Mouse (Mus musculus) lung, postnatal 0 days (tissue): ENCODE results near the gene Tbc1d15. TPM values are rescaled to one million over a fixed set of nuclear protein-coding genes. Genes with fewer than 3 reads are reported as not detected.
"Not testable (repeated sequence)": the region's sequence is repeated elsewhere in the genome, so short reads cannot be mapped to it uniquely, and the experiment has no call there.

Source experiments
- ATAC-seq: fragments of 200-750 bp; cut with Nextera tagmentation; 2 replicates; pipeline ENCODE4 v1.8.0; 2017; ENCODE audit warnings: moderate library complexity
- DNase-seq: peaks from one replicate; pipeline ENCODE4 v3.0.0-alpha.2; 2016; ENCODE audit warnings: low spot score
- H3K27ac ChIP-seq: fragments of 300-500 bp; sonication (generic); 2 replicates; pipeline ENCODE4 v1.5.1; 2014; ENCODE audit warnings: antibody characterized with exemption, mild to moderate bottlenecking, low read length, mixed read lengths
- H3K27me3 ChIP-seq: fragments of 300-500 bp; sonication (generic); replicated peaks from 2 replicates; pipeline ENCODE4 v1.6.1; 2014; ENCODE audit warnings: low read length, mixed read lengths; ENCODE audit not compliant: insufficient read depth
- H3K36me3 ChIP-seq: fragments of 300-500 bp; sonication (generic); 2 replicates; pipeline ENCODE4 v1.6.1; 2014; ENCODE audit warnings: low read length, mixed read lengths; ENCODE audit not compliant: insufficient read depth
- H3K4me1 ChIP-seq: fragments of 300-500 bp; sonication (generic); 2 replicates; pipeline ENCODE4 v1.6.1; 2014; ENCODE audit warnings: antibody characterized with exemption, low read depth, low read length, mixed read lengths; ENCODE audit not compliant: insufficient read depth
- H3K4me2 ChIP-seq: fragments of 300-500 bp; sonication (generic); replicated peaks from 2 replicates; pipeline ENCODE4 v1.6.1; 2014; ENCODE audit warnings: low read depth, mild to moderate bottlenecking, low read length, moderate library complexity, mixed read lengths
- H3K4me3 ChIP-seq: fragments of 300-500 bp; sonication (generic); 2 replicates; pipeline ENCODE4 v1.5.1; 2014; ENCODE audit warnings: low read depth, low read length
- H3K9ac ChIP-seq: fragments of 300-500 bp; sonication (generic); replicated peaks from 2 replicates; pipeline ENCODE4 v1.6.1; 2014; ENCODE audit warnings: low read depth, mild to moderate bottlenecking
- H3K9me3 ChIP-seq: fragments of 300-500 bp; sonication (generic); 2 replicates; pipeline ENCODE4 v1.6.1; 2016; ENCODE audit warnings: low read length, mixed read lengths
- CTCF ChIP-seq: IDR thresholded peaks from 2 replicates; pipeline ENCODE4 v1.5.1; 2016; ENCODE audit warnings: antibody characterized with exemption, mild to moderate bottlenecking
- EP300 ChIP-seq: IDR thresholded peaks from 2 replicates; pipeline ENCODE4 v1.6.1; 2016; ENCODE audit warnings: antibody characterized with exemption, mild to moderate bottlenecking, control low read depth
- WGBS: fragments of 180-500 bp; shearing (Covaris S2); extraction: QIAGEN DNeasy Blood & Tissue Kit; methylation state at CpG from one replicate; pipeline ENCODE4 v1.1.7; 2014; 5-methylcytosine and 5-hydroxymethylcytosine counted together
- polyA plus RNA-seq: library from polyadenylated mRNA; unstranded; fragments of >200 nt; fragmentation: Nextera tagmentation; extraction: Ambion mirVana; gene quantifications from 2 replicates; pipeline ENCODE4 v1.2.1, GENCODE M21; 2015

Tbc1d15 gene
- polyA plus RNA-seq, 1 experiment from 2014 or later = 47.9 TPM

DNA sequence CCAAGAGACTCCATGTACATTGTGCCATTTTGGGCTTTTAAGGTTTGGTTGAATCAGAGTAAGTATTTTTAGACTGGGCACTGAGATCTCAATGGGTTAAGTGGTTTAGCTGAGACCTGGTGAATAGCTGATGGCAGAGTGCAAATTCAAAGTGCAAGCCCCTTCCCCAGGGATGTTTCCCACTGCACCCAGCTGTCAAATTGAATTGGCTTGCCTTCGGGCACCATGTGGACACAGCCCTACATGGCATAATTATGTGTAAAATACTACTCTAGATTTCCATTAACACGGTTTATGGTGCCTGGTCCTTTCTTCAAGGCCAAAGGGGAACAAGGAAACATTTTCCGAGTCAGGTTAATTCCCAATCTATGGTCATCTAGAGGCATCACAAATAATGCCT is 70.2 kb downstream of the Tbc1d15 start:
- no peak for ATAC-seq
- Histone ChIP-seq H3K9me3 (no peaks in the 10 kb centered on the region), H3K27ac (no peak overlapping the region), H3K4me1 (no peaks in the 10 kb centered on the region), H3K27me3 (no peaks in the 10 kb centered on the region), H3K36me3 (no peaks in the 10 kb centered on the region), H3K9ac (no peak overlapping the region), H3K4me2 (no peak overlapping the region), H3K4me3 (no peak overlapping the region)
- TF ChIP-seq CTCF (no peak), EP300 (no peak)
- WGBS = 69% methylated on average over 3 of the region's 3 CpGs
- DNase-seq = no peak

DNA sequence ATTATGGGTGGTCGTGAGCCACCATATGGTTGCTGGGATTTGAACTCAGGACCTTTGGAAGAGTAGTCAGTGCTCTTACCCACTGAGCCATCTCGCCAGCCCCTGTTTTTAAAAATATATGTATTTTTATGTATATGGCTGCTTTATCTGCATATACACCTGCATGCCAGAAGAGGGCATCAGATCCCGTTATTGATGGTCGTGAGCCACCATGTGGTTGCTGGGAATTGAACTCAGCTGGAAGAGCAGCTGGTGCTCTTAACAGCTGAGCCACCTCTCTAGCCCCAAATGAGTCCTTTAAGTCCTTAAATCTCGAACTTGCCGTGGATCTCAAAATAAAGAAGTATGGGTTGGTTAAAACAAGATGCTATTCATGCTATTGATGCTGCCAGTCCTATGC is 73.2 kb downstream of the Tbc1d15 start:
- ATAC-seq, H3K27me3 ChIP-seq, H3K4me1 ChIP-seq, H3K27ac ChIP-seq, H3K9ac ChIP-seq, H3K9me3 ChIP-seq, H3K4me3 ChIP-seq, H3K36me3 ChIP-seq, H3K4me2 ChIP-seq, DNase-seq: not testable (repeated sequence)
- 0 out of 2 replicates have a peak, but pooled peaks have one; percentile 20 for TF ChIP-seq CTCF
- WGBS = 66% methylated on average over 6 of the region's 6 CpGs

DNA sequence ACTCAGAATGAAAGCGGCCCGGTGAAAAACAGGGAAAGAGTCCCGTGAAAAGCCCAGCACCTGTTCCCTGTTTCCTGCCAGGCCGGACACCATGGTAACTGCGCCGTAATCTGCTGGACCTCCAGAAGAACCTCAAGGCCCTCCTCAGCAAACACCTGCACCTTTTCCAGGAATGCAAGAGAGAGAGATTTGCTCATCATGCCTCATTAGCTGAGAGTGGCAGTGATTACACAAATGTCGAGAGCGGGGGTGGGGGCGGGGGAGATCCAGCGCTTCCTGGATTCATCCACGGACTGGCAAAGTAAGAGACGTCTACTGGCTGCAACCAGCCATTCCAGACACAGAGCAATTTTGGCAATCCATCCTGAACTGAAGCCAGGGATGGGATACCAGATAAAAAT is 75.7 kb downstream of the Tbc1d15 start:
- TF ChIP-seq CTCF = no peak
- no peak for TF ChIP-seq EP300
- Histone ChIP-seq H3K9ac (no peak overlapping the region), H3K27me3 (no peaks in the 10 kb centered on the region), H3K4me1 (no peaks in the 10 kb centered on the region), H3K27ac (no peak overlapping the region), H3K4me2 (no peak overlapping the region), H3K4me3 (no peak overlapping the region), H3K9me3 (no peaks in the 10 kb centered on the region), H3K36me3 (no peaks in the 10 kb centered on the region)
- 34% methylated on average over 12 of the region's 12 CpGs for WGBS
- DNase-seq (peak; percentile 46), ATAC-seq (peak; percentile 76)

DNA sequence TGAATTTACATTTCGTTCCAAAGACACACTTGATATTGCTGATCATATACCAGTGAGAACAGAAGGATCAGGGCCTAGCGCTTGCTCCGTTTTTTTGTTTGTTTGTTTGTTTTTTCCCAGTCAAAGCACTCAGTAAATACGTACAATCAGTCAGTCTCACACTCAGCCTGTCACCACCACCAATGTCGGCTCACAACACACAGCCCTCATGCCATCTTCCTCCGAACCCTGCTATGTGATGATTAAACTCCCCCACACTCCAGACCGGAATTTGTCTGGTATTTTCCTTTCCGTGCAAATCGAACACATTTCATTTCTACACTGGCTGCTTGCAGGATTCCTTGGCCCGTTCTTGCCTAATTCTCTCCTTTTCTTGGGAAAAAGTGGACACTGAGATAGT is 77.9 kb downstream of the Tbc1d15 start:
- no peak for TF ChIP-seq CTCF
- TF ChIP-seq EP300 = no peak

DNA sequence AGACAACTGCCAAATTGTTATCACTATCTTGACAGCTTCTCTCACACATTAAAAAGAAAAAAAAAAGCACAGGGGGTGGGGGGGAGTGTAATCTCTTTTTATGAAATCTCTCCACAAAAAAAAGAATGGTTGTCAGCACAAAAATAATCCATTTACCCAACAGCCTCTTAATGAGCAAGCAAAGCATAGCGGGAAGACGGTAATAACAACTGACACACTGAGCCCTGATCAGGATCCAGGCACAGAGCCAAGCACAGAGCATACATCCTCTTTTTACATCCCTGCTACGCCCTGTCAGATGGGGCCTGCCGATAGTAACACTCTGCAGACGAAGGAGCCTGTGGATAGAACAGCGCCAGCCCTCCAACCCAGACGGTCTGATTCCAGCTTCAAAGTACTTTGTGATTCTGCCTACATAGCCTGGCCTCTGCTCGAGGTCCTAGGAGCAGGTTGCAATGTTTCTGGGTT is 79.9 kb downstream of the Tbc1d15 start:
- no peaks in the 10 kb centered on the region for H3K9me3 ChIP-seq
- H3K9ac ChIP-seq = no peak overlapping the region
- no peak for ATAC-seq
- TF ChIP-seq CTCF (no peak), EP300 (no peak)
- no peaks in the 10 kb centered on the region for H3K27me3 ChIP-seq
- peak; percentile 27 for DNase-seq
- WGBS = 31% methylated on average over 8 of the region's 8 CpGs
- no peaks in the 10 kb centered on the region for H3K36me3 ChIP-seq
- H3K4me2 ChIP-seq = no peak overlapping the region
- no peak overlapping the region for H3K27ac ChIP-seq
- H3K4me1 ChIP-seq = no peaks in the 10 kb centered on the region
- H3K4me3 ChIP-seq = no peak overlapping the region

More for the DNA sequence above, 77.9 kb downstream of the Tbc1d15 start:
- no peak overlapping the region for H3K9ac ChIP-seq
- no peak overlapping the region for H3K4me3 ChIP-seq
- H3K27me3 ChIP-seq = no peaks in the 10 kb centered on the region
- no peak overlapping the region for H3K27ac ChIP-seq
- WGBS = 57% methylated on average over 10 of the region's 10 CpGs
- no peaks in the 10 kb centered on the region for H3K4me1 ChIP-seq
- H3K36me3 ChIP-seq = no peaks in the 10 kb centered on the region
- no peaks in the 10 kb centered on the region for H3K9me3 ChIP-seq
- no peak for DNase-seq
- no peak overlapping the region for H3K4me2 ChIP-seq
- no peak for ATAC-seq

DNA sequence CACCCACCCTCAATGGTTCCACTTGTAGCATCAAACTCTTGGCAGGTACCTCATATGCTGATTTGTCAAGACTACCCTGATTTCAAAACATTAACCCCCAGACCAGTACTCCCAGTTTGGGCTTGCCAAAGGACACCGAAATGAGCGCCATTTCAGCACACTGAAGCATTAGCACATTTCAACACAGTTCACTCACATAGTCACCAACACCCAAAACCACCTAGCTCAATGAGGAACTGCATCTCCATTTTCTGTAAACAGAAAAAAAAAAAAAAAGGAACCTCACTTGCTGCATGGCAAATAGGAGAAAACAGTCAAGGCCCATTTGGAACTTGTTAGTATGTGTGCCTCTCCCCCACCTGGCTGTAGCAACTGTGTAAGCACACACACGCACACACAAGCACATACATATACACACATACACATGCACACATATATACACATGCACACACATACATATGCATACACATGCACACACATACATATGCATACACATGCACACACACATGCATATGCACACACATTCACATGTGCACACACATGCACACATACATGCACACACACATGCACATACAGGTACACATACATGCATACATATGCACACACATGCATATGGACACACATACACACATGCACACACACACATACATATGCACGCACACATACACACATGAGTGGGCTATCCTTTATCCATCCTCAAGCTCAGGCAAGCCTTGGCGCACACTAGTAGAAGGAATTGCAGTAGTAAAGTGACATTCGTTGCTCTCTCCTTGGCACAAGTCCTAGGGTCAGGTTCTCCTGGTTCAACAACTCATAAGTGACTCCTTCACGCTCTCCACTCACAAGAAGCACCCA is 80.5 kb downstream of the Tbc1d15 start:
- TF ChIP-seq CTCF (no peak), EP300 (no peak)
- whole genome bisulfite sequencing = 54% methylated on average over 7 of the region's 7 CpGs

More for the DNA sequence above, 80.5 kb downstream of the Tbc1d15 start:
- Histone ChIP-seq H3K9me3 (no peaks in the 10 kb centered on the region), H3K9ac (no peak overlapping the region), H3K27ac (no peak overlapping the region), H3K4me1 (no peaks in the 10 kb centered on the region), H3K36me3 (no peaks in the 10 kb centered on the region), H3K27me3 (no peaks in the 10 kb centered on the region), H3K4me2 (no peak overlapping the region), H3K4me3 (no peak overlapping the region)
- peak; percentile 19 for DNase-seq
- peak; percentile 16; the same call in 1 of the 2 replicates for ATAC-seq
